Mouse (Mus musculus): Measurements from ENCODE around the gene Pip4k2a. TPM values are rescaled to one million over a fixed set of nuclear protein-coding genes. Genes with fewer than 3 reads are reported as not detected.
A peak's percentile ranks its signal among the peaks of the same experiment; 100 is the strongest.

Gene Pip4k2a
- polyA plus RNA-seq, 1 experiment from 2014 or later: 7.5 TPM

GRCm38 (mm10) chr2:18916042-18916407, 81.9 kb downstream of the Pip4k2a start:
- H3K4me1 ChIP-seq: peaks cover 34% of the 10 kb centered on the region
- no peaks in the 10 kb centered on the region for H3K27me3 ChIP-seq (ENCODE audit: poor library complexity, severe bottlenecking)
- no peaks in the 10 kb centered on the region for H3K36me3 ChIP-seq (replicated peaks)
- H3K4me3 ChIP-seq: no peak overlapping the region
- no peak for DNase-seq (ENCODE audit: extremely low spot score, low spot score)
- H3K27ac ChIP-seq: 0 out of 2 replicates have a peak overlapping the region, but pooled peaks have one; percentile 15
- 84% methylated on average over 2 of the region's 2 CpGs for WGBS
- no peaks in the 10 kb centered on the region for H3K9me3 ChIP-seq

- no peak overlapping the region for H3K27ac ChIP-seq
- H3K4me1 ChIP-seq: peaks cover 31% of the 10 kb centered on the region
- no peak for DNase-seq (ENCODE audit: extremely low spot score, low spot score)
- 86% methylated on average over 9 of the region's 9 CpGs for WGBS
- no peak overlapping the region for H3K4me3 ChIP-seq
- no peaks in the 10 kb centered on the region for H3K27me3 ChIP-seq (ENCODE audit: poor library complexity, severe bottlenecking)
- no peaks in the 10 kb centered on the region for H3K9me3 ChIP-seq
- H3K36me3 ChIP-seq (replicated peaks): no peaks in the 10 kb centered on the region
Observed at GRCm38 (mm10) chr2:18915372-18916041, 82.4 kb downstream of the Pip4k2a start.

- no peaks in the 10 kb centered on the region for H3K27me3 ChIP-seq (ENCODE audit: poor library complexity, severe bottlenecking)
- no peak overlapping the region for H3K4me3 ChIP-seq
- H3K9me3 ChIP-seq: no peaks in the 10 kb centered on the region
- no peaks in the 10 kb centered on the region for H3K36me3 ChIP-seq (replicated peaks)
- DNase-seq (ENCODE audit: extremely low spot score, low spot score): no peak
- 87% methylated on average over 2 of the region's 2 CpGs for WGBS
- peaks cover 23% of the 10 kb centered on the region for H3K4me1 ChIP-seq
- H3K27ac ChIP-seq: no peak overlapping the region
Observed at GRCm38 (mm10) chr2:18914750-18915149, 83.2 kb downstream of the Pip4k2a start.

- DNase-seq (ENCODE audit: extremely low spot score, low spot score): no peak
- no peak overlapping the region for H3K27ac ChIP-seq
- no peaks in the 10 kb centered on the region for H3K27me3 ChIP-seq (ENCODE audit: poor library complexity, severe bottlenecking)
- H3K4me3 ChIP-seq: no peak overlapping the region
- WGBS: 58% methylated on average over 3 of the region's 3 CpGs
- H3K4me1 ChIP-seq: peaks cover 20% of the 10 kb centered on the region
- H3K36me3 ChIP-seq (replicated peaks): no peaks in the 10 kb centered on the region
- no peaks in the 10 kb centered on the region for H3K9me3 ChIP-seq
Observed at GRCm38 (mm10) chr2:18913642-18914041, 84.3 kb downstream of the Pip4k2a start.

GRCm38 (mm10) chr2:18911251-18911934, 86.5 kb downstream of the Pip4k2a start:
- Histone ChIP-seq H3K4me1 (peaks cover 21% of the 10 kb centered on the region), H3K4me3 (no peak overlapping the region), H3K27me3 (ENCODE audit: poor library complexity, severe bottlenecking) (no peaks in the 10 kb centered on the region), H3K27ac (no peak overlapping the region), H3K9me3 (no peaks in the 10 kb centered on the region), H3K36me3 (replicated peaks) (no peaks in the 10 kb centered on the region)
- 93% methylated on average over 6 of the region's 6 CpGs for WGBS
- no peak for DNase-seq (ENCODE audit: extremely low spot score, low spot score)

GRCm38 (mm10) chr2:18910209-18910608, 87.7 kb downstream of the Pip4k2a start:
- Histone ChIP-seq H3K4me3 (no peak overlapping the region), H3K9me3 (no peaks in the 10 kb centered on the region), H3K4me1 (peaks cover 21% of the 10 kb centered on the region), H3K27ac (no peak overlapping the region), H3K36me3 (replicated peaks) (no peaks in the 10 kb centered on the region), H3K27me3 (ENCODE audit: poor library complexity, severe bottlenecking) (no peaks in the 10 kb centered on the region)
- no peak for DNase-seq (ENCODE audit: extremely low spot score, low spot score)
- WGBS: 80% methylated on average over 6 of the region's 6 CpGs

GRCm38 (mm10) chr2:18909713-18910112, 88.2 kb downstream of the Pip4k2a start:
- Histone ChIP-seq H3K4me1 (peaks cover 21% of the 10 kb centered on the region), H3K36me3 (replicated peaks) (no peaks in the 10 kb centered on the region), H3K27me3 (ENCODE audit: poor library complexity, severe bottlenecking) (no peaks in the 10 kb centered on the region), H3K27ac (no peak overlapping the region), H3K9me3 (no peaks in the 10 kb centered on the region), H3K4me3 (no peak overlapping the region)
- WGBS: 95% methylated on average over 6 of the region's 6 CpGs
- no peak for DNase-seq (ENCODE audit: extremely low spot score, low spot score)

- 75% methylated on average over 8 of the region's 8 CpGs for WGBS
- peaks cover 15% of the 10 kb centered on the region for H3K4me1 ChIP-seq
- H3K36me3 ChIP-seq (replicated peaks): no peaks in the 10 kb centered on the region
- H3K9me3 ChIP-seq: no peaks in the 10 kb centered on the region
- no peak for DNase-seq (ENCODE audit: extremely low spot score, low spot score)
- peak overlapping the region; percentile 46; the same call in 1 of the 2 replicates for H3K27ac ChIP-seq
- H3K4me3 ChIP-seq: no peak overlapping the region
- no peaks in the 10 kb centered on the region for H3K27me3 ChIP-seq (ENCODE audit: poor library complexity, severe bottlenecking)
Observed at GRCm38 (mm10) chr2:18907269-18907668, 90.7 kb downstream of the Pip4k2a start.

- no peak for DNase-seq (ENCODE audit: extremely low spot score, low spot score)
- Histone ChIP-seq H3K27me3 (ENCODE audit: poor library complexity, severe bottlenecking) (no peaks in the 10 kb centered on the region), H3K36me3 (replicated peaks) (no peaks in the 10 kb centered on the region), H3K4me1 (peaks cover 15% of the 10 kb centered on the region), H3K4me3 (no peak overlapping the region), H3K27ac (peak overlapping the region; percentile 46; the same call in 1 of the 2 replicates), H3K9me3 (no peaks in the 10 kb centered on the region)
- whole genome bisulfite sequencing: 35% methylated on average over 2 of the region's 2 CpGs
Observed at GRCm38 (mm10) chr2:18906421-18907084, 91.4 kb downstream of the Pip4k2a start.

GRCm38 (mm10) chr2:18903301-18904068, 94.4 kb downstream of the Pip4k2a start:
- H3K27ac ChIP-seq: no peak overlapping the region
- no peak for DNase-seq (ENCODE audit: extremely low spot score, low spot score)
- 95% methylated on average over 9 of the region's 9 CpGs for WGBS
- H3K4me3 ChIP-seq: no peak overlapping the region
- 0 out of 2 replicates have a peak, but pooled peaks cover 2% of the 10 kb centered on the region for H3K36me3 ChIP-seq (replicated peaks)
- H3K4me1 ChIP-seq: peaks cover 15% of the 10 kb centered on the region
- no peaks in the 10 kb centered on the region for H3K27me3 ChIP-seq (ENCODE audit: poor library complexity, severe bottlenecking)
- peaks cover 4% of the 10 kb centered on the region; the same call in 1 of the 2 replicates for H3K9me3 ChIP-seq

- H3K4me1 ChIP-seq: peaks cover 19% of the 10 kb centered on the region
- WGBS: 93% methylated on average over 4 of the region's 4 CpGs
- no peak overlapping the region for H3K27ac ChIP-seq
- H3K27me3 ChIP-seq (ENCODE audit: poor library complexity, severe bottlenecking): no peaks in the 10 kb centered on the region
- 0 out of 2 replicates have a peak, but pooled peaks cover 2% of the 10 kb centered on the region for H3K36me3 ChIP-seq (replicated peaks)
- DNase-seq (ENCODE audit: extremely low spot score, low spot score): no peak
- no peak overlapping the region for H3K4me3 ChIP-seq
- H3K9me3 ChIP-seq: peaks cover 4% of the 10 kb centered on the region; the same call in 1 of the 2 replicates
Observed at GRCm38 (mm10) chr2:18901133-18901532, 96.8 kb downstream of the Pip4k2a start.

GRCm38 (mm10) chr2:18900635-18901034, 97.3 kb downstream of the Pip4k2a start:
- Histone ChIP-seq H3K9me3 (peaks cover 4% of the 10 kb centered on the region; the same call in 1 of the 2 replicates), H3K4me3 (no peak overlapping the region), H3K27ac (no peak overlapping the region), H3K27me3 (ENCODE audit: poor library complexity, severe bottlenecking) (no peaks in the 10 kb centered on the region), H3K4me1 (peaks cover 20% of the 10 kb centered on the region), H3K36me3 (replicated peaks) (0 out of 2 replicates have a peak, but pooled peaks cover 2% of the 10 kb centered on the region)
- DNase-seq (ENCODE audit: extremely low spot score, low spot score): no peak
- 94% methylated on average over 2 of the region's 2 CpGs for WGBS
